Mouse (Mus musculus) heart, postnatal 0 days (tissue): ENCODE data around the gene Fam240a.

Experiments
- CTCF ChIP-seq: IDR thresholded peaks from 2 replicates; pipeline ENCODE4 v1.5.1; 2016; ENCODE audit warnings: antibody characterized with exemption, control low read depth, low read depth
- EP300 ChIP-seq: IDR thresholded peaks from 2 replicates; pipeline ENCODE4 v1.6.1; 2016; ENCODE audit warnings: antibody characterized with exemption, low read depth

DNA sequence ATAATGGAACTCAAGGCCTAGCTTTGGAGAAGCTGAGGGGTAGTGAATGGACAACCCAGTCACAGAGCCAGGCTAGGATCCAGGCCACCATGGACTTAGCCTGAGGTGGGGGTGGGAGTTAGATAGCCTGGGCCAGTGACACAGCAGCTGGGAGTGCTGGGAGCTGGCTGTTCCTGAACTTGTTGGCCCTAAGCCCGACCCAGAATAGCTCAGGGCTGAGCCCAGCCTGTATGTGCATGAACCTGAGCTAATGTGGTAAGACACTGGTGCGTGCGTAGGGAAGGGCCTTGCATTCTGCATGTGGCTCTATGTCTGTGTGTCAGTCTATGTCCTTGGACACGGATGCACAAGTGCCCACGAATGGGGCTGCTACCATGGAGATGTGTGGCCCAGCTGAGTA lies 38.8 kb downstream of the Fam240a start:
- TF ChIP-seq CTCF (no peak), EP300 (no peak)
